Mouse (Mus musculus) ES-E14 (cell line): ENCODE results near the gene Lgals1. TPM values are rescaled to one million over a fixed set of nuclear protein-coding genes. Genes with fewer than 3 reads are reported as not detected.
A peak's percentile ranks its signal among the peaks of the same experiment; 100 is the strongest.

Experiments
- DNase-seq: peaks from one replicate; pipeline ENCODE4 v3.0.0-alpha.2; 2013; ENCODE audit warnings: low read depth, low spot score
- H3K27ac ChIP-seq: 2 replicates; pipeline ENCODE4 v1.5.1; 2012; ENCODE audit warnings: low read depth, mild to moderate bottlenecking, low read length, moderate library complexity, mixed read lengths; ENCODE audit not compliant: poor library complexity, insufficient read depth, severe bottlenecking
- H3K36me3 ChIP-seq: 2 replicates; pipeline ENCODE4 v1.6.1; 2012; ENCODE audit warnings: mild to moderate bottlenecking, low read length, moderate library complexity, mixed read lengths; ENCODE audit not compliant: control insufficient read depth, poor library complexity, insufficient read depth, severe bottlenecking
- H3K4me1 ChIP-seq, 2 experiments: fragments of 150-350 bp in 1 of 2; sonication (generic) in 1 of 2; 2 replicates each; pipeline ENCODE4 v1.6.1; 2012; ENCODE audit warnings: low read length in 2 of 2, mild to moderate bottlenecking in 1 of 2, mixed read lengths in 1 of 2; ENCODE audit not compliant: control insufficient read depth in 2 of 2, insufficient read depth in 2 of 2, poor library complexity in 1 of 2
- H3K4me3 ChIP-seq, 2 experiments: fragments of 150-350 bp in 1 of 2; sonication (generic) in 1 of 2; 2 replicates each; pipeline ENCODE4 v1.5.1; 2012; ENCODE audit warnings: low read length in 2 of 2, low read depth in 1 of 2, mild to moderate bottlenecking in 1 of 2, mixed read lengths in 1 of 2; ENCODE audit not compliant: insufficient read depth in 1 of 2, poor library complexity in 1 of 2, severe bottlenecking in 1 of 2
- H3K9ac ChIP-seq: 2 replicates; pipeline ENCODE4 v1.6.1; 2012; ENCODE audit warnings: low read depth, mild to moderate bottlenecking, low read length, mixed read lengths; ENCODE audit not compliant: poor library complexity, insufficient read depth, severe bottlenecking
- H3K9me3 ChIP-seq: fragments of 150-350 bp; sonication (generic); 2 replicates; pipeline ENCODE4 v1.6.1; 2012; ENCODE audit warnings: low read depth, mild to moderate bottlenecking, low read length; ENCODE audit not compliant: control insufficient read depth, insufficient read depth
- CHD2 ChIP-seq: IDR thresholded peaks from 2 replicates; pipeline ENCODE4 v1.6.1; 2014; ENCODE audit warnings: mild to moderate bottlenecking, low read depth, low read length, inconsistent platforms
- HCFC1 ChIP-seq: IDR thresholded peaks from 2 replicates; pipeline ENCODE4 v1.6.1; 2012; ENCODE audit warnings: low read length, inconsistent platforms, borderline replicate concordance; ENCODE audit not compliant: insufficient read depth
- MAFK ChIP-seq: IDR thresholded peaks from 2 replicates; pipeline ENCODE4 v1.6.1; 2014; ENCODE audit warnings: mild to moderate bottlenecking, low read depth, low read length, inconsistent platforms; ENCODE audit not compliant: insufficient read depth
- ZC3H11A ChIP-seq: IDR thresholded peaks from 2 replicates; pipeline ENCODE4 v1.6.1; 2012; ENCODE audit warnings: low read depth, mild to moderate bottlenecking, inconsistent platforms, low read length, borderline replicate concordance
- ZNF384 ChIP-seq: IDR thresholded peaks from 2 replicates; pipeline ENCODE4 v1.6.1; 2012; ENCODE audit warnings: low read depth, low read length, inconsistent platforms
- in situ Hi-C, 2 experiments: fragments of 600-800 bp; cut with MboI; formaldehyde crosslinking; loops; one replicate each; pipeline ENCODE4 v1.15.1; 2025; ENCODE audit warnings: low sequenced_read_pairs in 2 of 2, inconsistent platforms in 1 of 2; ENCODE audit not compliant: unreplicated experiment in 2 of 2
- total RNA-seq: library from RNA; depleted of rRNA; stranded (reverse); fragments of 300-350 nt; gene quantifications from 2 replicates; pipeline ENCODE4 v1.2.3, GENCODE M21; 2012

The Lgals1 gene
- total RNA-seq, 1 experiment, result 1,081 TPM

- TF ChIP-seq ZNF384 (no peak), ZC3H11A (no peak), MAFK (no peak), CHD2 (no peak), HCFC1 (no peak)
- in situ Hi-C loops, result no loop called here
- Histone ChIP-seq H3K36me3 (peaks cover 8% of the 10 kb centered on the region), H3K9ac (peak within 1 kb of the TSS; percentile 72), H3K9me3 (no peaks in the 10 kb centered on the region), H3K27ac (no peak within 1 kb of the TSS), H3K4me3 (peak within 1 kb of the TSS; percentile 81 to 82), H3K4me1 (peaks cover 13 to 44% of the 10 kb centered on the region in 2 experiments)
- no peak for DNase-seq
Observed at GRCm38 (mm10) chr15:78899409-78899739, 27.2 kb upstream of the Lgals1 start, which contains the start of gene Gm49510. Gene Gm49510 (plus strand): TSS chr15:78899667.

GRCm38 (mm10) chr15:78899740-78900584 lies 26.6 kb upstream of the Lgals1 start, which contains the start of gene Sh3bp1:
Gene Sh3bp1 (plus strand): TSS chr15:78899768.
- TF ChIP-seq HCFC1 (no peak), ZNF384 (no peak), MAFK (no peak), ZC3H11A (no peak), CHD2 (no peak)
- in situ Hi-C loops, result no loop called here
- H3K9me3 ChIP-seq, result no peaks in the 10 kb centered on the region
- peaks cover 12% of the 10 kb centered on the region for H3K36me3 ChIP-seq
- H3K4me3 ChIP-seq, result peak within 1 kb of the TSS; percentile 81 to 82
- H3K9ac ChIP-seq, result peak within 1 kb of the TSS; percentile 72
- DNase-seq, result no peak
- no peak within 1 kb of the TSS for H3K27ac ChIP-seq
- H3K4me1 ChIP-seq, result peaks cover 13 to 39% of the 10 kb centered on the region in 2 experiments

DNA sequence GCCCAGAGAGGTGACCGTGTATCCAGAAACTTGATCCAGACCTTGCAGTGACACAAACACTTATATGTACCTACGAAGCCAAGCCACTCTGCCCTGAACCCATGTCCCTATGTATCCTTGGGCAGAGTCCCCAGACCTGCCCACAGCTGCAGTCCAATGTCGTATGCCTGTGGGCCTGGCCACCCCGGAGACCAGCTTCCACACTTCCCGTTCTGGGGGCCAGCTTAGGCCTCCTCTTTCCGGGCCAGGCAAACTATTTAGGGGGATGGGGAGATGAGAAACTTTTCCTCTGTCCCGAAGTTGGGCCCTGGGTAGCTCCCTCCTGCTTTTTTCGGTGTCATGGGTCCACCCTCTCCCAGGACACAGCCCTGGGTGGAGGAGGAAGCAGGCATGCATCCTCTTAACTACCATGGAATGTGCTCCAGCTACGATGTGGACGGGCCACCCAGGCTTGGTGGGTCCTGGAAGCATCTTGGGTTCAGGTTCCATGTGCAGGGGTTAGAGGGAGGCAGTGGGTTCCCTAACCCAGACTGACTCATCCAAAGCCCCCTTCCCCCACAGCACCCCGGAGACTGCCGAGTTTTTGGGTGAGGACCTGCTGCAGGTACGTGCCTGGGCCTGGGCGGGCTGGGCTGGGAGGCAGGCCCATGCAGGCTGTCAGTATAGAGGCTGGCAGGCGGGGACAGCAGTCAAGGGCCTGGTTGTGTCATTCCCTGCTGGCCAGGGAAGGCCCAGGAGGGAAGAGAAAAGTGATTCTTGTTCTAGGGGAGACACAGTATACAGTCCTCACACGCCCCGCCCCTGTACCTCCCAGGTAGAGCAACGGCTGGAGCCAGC lies 25.7 kb upstream of the Lgals1 start:
- in situ Hi-C loops, result no loop called here
- Histone ChIP-seq H3K4me1 (peaks cover 10 to 32% of the 10 kb centered on the region in 2 experiments; a peak in 3 of 4 replicates), H3K27ac (no peak overlapping the region), H3K36me3 (peaks cover 16% of the 10 kb centered on the region), H3K9ac (peak overlapping the region; percentile 6; the same call in 1 of the 2 replicates), H3K9me3 (no peaks in the 10 kb centered on the region), H3K4me3 (peak overlapping the region; percentile 81 to 82)
- TF ChIP-seq CHD2, result no peak
- TF ChIP-seq ZC3H11A, result no peak
- TF ChIP-seq HCFC1, result no peak
- no peak for TF ChIP-seq ZNF384
- TF ChIP-seq MAFK, result no peak
- DNase-seq, result no peak

DNA sequence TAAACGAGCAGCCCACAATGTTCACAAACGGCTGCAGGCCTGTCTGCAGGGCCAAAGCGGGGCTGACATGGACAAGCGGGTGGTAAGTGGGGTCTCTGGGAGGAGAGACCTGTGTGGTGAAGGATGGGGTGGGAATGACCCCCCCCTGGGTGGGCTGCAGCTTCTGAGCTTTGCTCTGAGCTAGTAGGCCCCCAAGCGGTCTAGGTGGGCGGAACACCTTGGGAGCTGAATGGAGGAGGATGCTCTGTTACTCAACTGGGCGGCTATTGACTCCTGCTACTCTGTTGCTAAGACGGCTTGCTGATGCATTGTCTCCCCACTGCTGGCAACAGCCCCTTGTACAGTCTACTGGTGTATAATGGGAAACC lies 25.1 kb upstream of the Lgals1 start:
- Histone ChIP-seq H3K4me3 (peak overlapping the region in 1 of 2 experiments; percentile 81; a peak in 1 of 4 replicates), H3K9ac (no peak overlapping the region), H3K9me3 (no peaks in the 10 kb centered on the region), H3K4me1 (peaks cover 10 to 28% of the 10 kb centered on the region in 2 experiments; a peak in 3 of 4 replicates), H3K36me3 (peaks cover 17% of the 10 kb centered on the region), H3K27ac (no peak overlapping the region)
- DNase-seq, result no peak
- in situ Hi-C loops, result no loop called here
- TF ChIP-seq HCFC1 (no peak), ZC3H11A (no peak), CHD2 (no peak), MAFK (no peak), ZNF384 (no peak)
